Mouse (Mus musculus) liver, adult 2 months (tissue): ENCODE data around the gene Palmd. TPM values are rescaled to one million over a fixed set of nuclear protein-coding genes. Genes with fewer than 3 reads are reported as not detected.

Experiments
- DNase-seq: peaks from one replicate; pipeline ENCODE4 v3.0.0-alpha.2; 2011; ENCODE audit warnings: low read depth, low spot score; ENCODE audit errors: extremely low read depth
- H3K27ac ChIP-seq: fragments of 200-500 bp; replicated peaks from 2 replicates; pipeline ENCODE4 v1.5.1; 2012; ENCODE audit warnings: low read depth, mild to moderate bottlenecking, control low read depth, inconsistent platforms, low read length; ENCODE audit not compliant: insufficient read depth
- H3K27me3 ChIP-seq: fragments of 200-500 bp; 2 replicates; pipeline ENCODE4 v1.6.1; 2012; ENCODE audit warnings: mild to moderate bottlenecking, moderate library complexity, low read length, inconsistent platforms; ENCODE audit not compliant: control insufficient read depth, insufficient read depth
- H3K36me3 ChIP-seq: fragments of 200-500 bp; 2 replicates; pipeline ENCODE4 v1.6.1; 2012; ENCODE audit warnings: low read length, inconsistent platforms; ENCODE audit not compliant: control insufficient read depth, insufficient read depth
- H3K4me1 ChIP-seq: fragments of 200-500 bp; 2 replicates; pipeline ENCODE4 v1.6.1; 2011; ENCODE audit warnings: low read length; ENCODE audit not compliant: control insufficient read depth, insufficient read depth
- H3K4me3 ChIP-seq: fragments of 200-500 bp; 2 replicates; pipeline ENCODE4 v1.5.1; 2011; ENCODE audit warnings: low read depth, mild to moderate bottlenecking, control low read depth, low read length, moderate library complexity; ENCODE audit not compliant: insufficient read depth
- H3K79me2 ChIP-seq: fragments of 200-500 bp; 2 replicates; pipeline ENCODE4 v1.6.1; 2012; ENCODE audit warnings: inconsistent platforms, mild to moderate bottlenecking, low read length, moderate library complexity; ENCODE audit not compliant: control insufficient read depth, insufficient read depth
- H3K9ac ChIP-seq: fragments of 200-500 bp; 2 replicates; pipeline ENCODE4 v1.6.1; 2012; ENCODE audit warnings: low read depth, mild to moderate bottlenecking, control low read depth, inconsistent platforms, low read length
- CTCF ChIP-seq: fragments of 200-500 bp; IDR thresholded peaks from 2 replicates; pipeline ENCODE4 v1.5.1; 2011; ENCODE audit warnings: low read depth, low read length, control low read depth
- POLR2A ChIP-seq: fragments of 200-500 bp; IDR thresholded peaks from 2 replicates; pipeline ENCODE4 v1.6.1; 2011; ENCODE audit warnings: low read length, control low read depth; ENCODE audit not compliant: insufficient read depth; ENCODE audit errors: extremely low read depth
- WGBS: fragments of 180-500 bp; shearing (Covaris S2); methylation state at CpG from one replicate; pipeline ENCODE4 v1.1.7; 2018; 5-methylcytosine and 5-hydroxymethylcytosine counted together
- polyA plus RNA-seq: library from polyadenylated mRNA; depleted of rRNA; stranded (reverse); fragments of >200 nt; gene quantifications from 2 replicates; pipeline ENCODE4 v1.2.3, GENCODE M21; 2012
- total RNA-seq: library from RNA; depleted of rRNA; stranded (reverse); fragments of >200 nt; gene quantifications from 2 replicates; pipeline ENCODE4 v1.2.3, GENCODE M21; 2014

The Palmd gene
- total and polyA plus RNA-seq, 2 experiments: 6.9 to 16.5 TPM

- 84% methylated on average over 4 of the region's 4 CpGs for WGBS
- H3K27ac ChIP-seq: no peak overlapping the region
- no peak overlapping the region for H3K4me3 ChIP-seq
- TF ChIP-seq CTCF: no peak
- no peak for TF ChIP-seq POLR2A
- H3K4me1 ChIP-seq: no peaks in the 10 kb centered on the region
- no peaks in the 10 kb centered on the region for H3K27me3 ChIP-seq
- H3K9ac ChIP-seq: no peak overlapping the region
- H3K36me3 ChIP-seq: peaks cover 46% of the 10 kb centered on the region
- DNase-seq: no peak
- H3K79me2 ChIP-seq: no peaks in the 10 kb centered on the region; the same call in 1 of the 2 replicates
Measured at GRCm38 (mm10) chr3:116928994-116929393, 39.8 kb downstream of the Palmd start.

- Histone ChIP-seq H3K9ac (no peak overlapping the region), H3K36me3 (peaks cover 51% of the 10 kb centered on the region), H3K4me1 (no peaks in the 10 kb centered on the region), H3K27ac (no peak overlapping the region), H3K27me3 (no peaks in the 10 kb centered on the region), H3K4me3 (no peak overlapping the region), H3K79me2 (no peaks in the 10 kb centered on the region)
- DNase-seq: no peak
- 89% methylated on average over 12 of the region's 12 CpGs for WGBS
- no peak for TF ChIP-seq CTCF
- TF ChIP-seq POLR2A: no peak
Measured at GRCm38 (mm10) chr3:116923042-116923441, 45.7 kb downstream of the Palmd start.

GRCm38 (mm10) chr3:116921535-116921934, 47.3 kb downstream of the Palmd start:
- DNase-seq: no peak
- 82% methylated on average over 3 of the region's 3 CpGs for WGBS

GRCm38 (mm10) chr3:116917016-116917415, 51.8 kb downstream of the Palmd start:
- Histone ChIP-seq H3K27me3 (no peaks in the 10 kb centered on the region), H3K36me3 (peaks cover 24% of the 10 kb centered on the region), H3K4me1 (no peaks in the 10 kb centered on the region), H3K79me2 (no peaks in the 10 kb centered on the region), H3K9ac (no peak overlapping the region), H3K27ac (no peak overlapping the region), H3K4me3 (no peak overlapping the region)
- no peak for TF ChIP-seq POLR2A
- no peak for TF ChIP-seq CTCF
- DNase-seq: no peak
- 95% methylated on average over 4 of the region's 4 CpGs for WGBS

More at GRCm38 (mm10) chr3:116921535-116921934, 47.3 kb downstream of the Palmd start:
- H3K27me3 ChIP-seq: no peaks in the 10 kb centered on the region
- no peak overlapping the region for H3K27ac ChIP-seq
- TF ChIP-seq CTCF: no peak
- H3K9ac ChIP-seq: no peak overlapping the region
- peaks cover 52% of the 10 kb centered on the region for H3K36me3 ChIP-seq
- no peak overlapping the region for H3K4me3 ChIP-seq
- H3K79me2 ChIP-seq: no peaks in the 10 kb centered on the region
- H3K4me1 ChIP-seq: no peaks in the 10 kb centered on the region

GRCm38 (mm10) chr3:116914931-116915330, 53.9 kb downstream of the Palmd start:
- WGBS: 47% methylated on average over 3 of the region's 3 CpGs
- H3K36me3 ChIP-seq: peaks cover 13% of the 10 kb centered on the region
- no peaks in the 10 kb centered on the region for H3K79me2 ChIP-seq
- TF ChIP-seq POLR2A (no peak), CTCF (no peak)
- H3K9ac ChIP-seq: no peak overlapping the region
- H3K4me1 ChIP-seq: peaks cover 11% of the 10 kb centered on the region
- H3K27me3 ChIP-seq: no peaks in the 10 kb centered on the region
- no peak for DNase-seq
- no peak overlapping the region for H3K27ac ChIP-seq
- no peak overlapping the region for H3K4me3 ChIP-seq

- no peak for TF ChIP-seq CTCF
- no peak for TF ChIP-seq POLR2A
- H3K79me2 ChIP-seq: no peaks in the 10 kb centered on the region
- H3K27me3 ChIP-seq: no peaks in the 10 kb centered on the region
- 77% methylated on average over 6 of the region's 6 CpGs for WGBS
- peaks cover 11% of the 10 kb centered on the region for H3K4me1 ChIP-seq
- no peak overlapping the region for H3K27ac ChIP-seq
- no peak overlapping the region for H3K9ac ChIP-seq
- H3K36me3 ChIP-seq: peaks cover 10% of the 10 kb centered on the region
- H3K4me3 ChIP-seq: no peak overlapping the region
- DNase-seq: no peak
Measured at GRCm38 (mm10) chr3:116914374-116914773, 54.4 kb downstream of the Palmd start.
